Mouse (Mus musculus) T-cell, adult 2 months (primary cell): ENCODE data around the gene Zfp277.

ENCODE experiments used
- DNase-seq: peaks from one replicate; pipeline ENCODE4 v3.0.0; 2022; ENCODE audit warnings: low spot score

Gene Zfp277

GRCm38 (mm10) chr12:40445648-40446449 is at the start of gene Zfp277, which contains the start of gene Dock4:
Zfp277 (minus strand) TSS chr12:40445902.
Dock4 (plus strand) TSS chr12:40445952.
- peak; percentile 99 for DNase-seq

GRCm38 (mm10) chr12:40486047-40486837 is 40.5 kb upstream of the Zfp277 start:
- no peak for DNase-seq

GRCm38 (mm10) chr12:40485210-40485609 is 39.5 kb upstream of the Zfp277 start:
- DNase-seq: no peak

GRCm38 (mm10) chr12:40484224-40484623 is 38.5 kb upstream of the Zfp277 start:
- DNase-seq: no peak

- DNase-seq: no peak
Observed at GRCm38 (mm10) chr12:40477621-40478452, 32.1 kb upstream of the Zfp277 start.

- DNase-seq: no peak
Observed at GRCm38 (mm10) chr12:40473709-40474108, 28.0 kb upstream of the Zfp277 start.

- DNase-seq: no peak
Observed at GRCm38 (mm10) chr12:40471649-40472399, 26.1 kb upstream of the Zfp277 start.

- no peak for DNase-seq
Observed at GRCm38 (mm10) chr12:40469009-40469408, 23.3 kb upstream of the Zfp277 start.

GRCm38 (mm10) chr12:40468235-40468634 is 22.5 kb upstream of the Zfp277 start:
- no peak for DNase-seq

- no peak for DNase-seq
Observed at GRCm38 (mm10) chr12:40464282-40464681, 18.6 kb upstream of the Zfp277 start.

- no peak for DNase-seq
Observed at GRCm38 (mm10) chr12:40463828-40464227, 18.1 kb upstream of the Zfp277 start.

GRCm38 (mm10) chr12:40462693-40463235 is 17.1 kb upstream of the Zfp277 start:
- DNase-seq: no peak

GRCm38 (mm10) chr12:40459673-40460265 is 14.1 kb upstream of the Zfp277 start:
- no peak for DNase-seq

GRCm38 (mm10) chr12:40458977-40459376 is 13.3 kb upstream of the Zfp277 start:
- no peak for DNase-seq

- no peak for DNase-seq
Observed at GRCm38 (mm10) chr12:40456517-40456916, 10.8 kb upstream of the Zfp277 start.

GRCm38 (mm10) chr12:40449119-40449795 is 3.6 kb upstream of the Zfp277 start:
- DNase-seq: no peak

GRCm38 (mm10) chr12:40447561-40448355 is 2.1 kb upstream of the Zfp277 start:
- DNase-seq: no peak

- DNase-seq: peak; percentile 29
Observed at GRCm38 (mm10) chr12:40446450-40447381, 1.0 kb upstream of the Zfp277 start.
